Mouse (Mus musculus) olfactory bulb, adult 2 months (tissue): ENCODE results near the gene Rxfp1.

ENCODE experiments used
- CTCF ChIP-seq: fragments of 200-500 bp; IDR thresholded peaks from 2 replicates; pipeline ENCODE4 v1.5.1; 2012; ENCODE audit warnings: low read depth, mild to moderate bottlenecking, low read length, moderate library complexity; ENCODE audit not compliant: insufficient read depth
- POLR2A ChIP-seq: fragments of 200-500 bp; IDR thresholded peaks from 2 replicates; pipeline ENCODE4 v1.6.1; 2012; ENCODE audit warnings: mild to moderate bottlenecking, low read depth, low read length, moderate library complexity; ENCODE audit not compliant: insufficient read depth

DNA sequence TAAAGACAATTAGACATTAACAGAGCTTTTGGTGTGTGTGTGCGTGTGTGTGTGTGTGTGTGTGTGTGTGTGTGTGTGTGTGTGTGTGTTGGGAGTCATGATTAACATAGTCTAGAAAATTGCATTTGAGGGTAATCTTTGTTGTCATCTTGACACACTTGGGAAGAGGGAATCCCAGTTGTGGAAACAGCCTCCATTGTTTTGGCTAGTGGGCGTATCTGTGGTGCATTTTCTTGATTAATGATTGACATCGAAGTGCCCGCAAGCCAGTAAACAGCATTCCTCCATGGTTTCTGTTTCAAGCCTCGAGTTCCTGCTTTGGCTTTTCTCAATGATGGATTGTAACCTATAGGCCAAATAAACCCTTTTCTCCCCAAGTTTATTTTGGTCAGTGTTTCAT, 81.0 kb downstream of the Rxfp1 start:
- TF ChIP-seq POLR2A (no peak), CTCF (no peak)
